Mouse (Mus musculus): ENCODE data around the gene Ubxn4.

DNA sequence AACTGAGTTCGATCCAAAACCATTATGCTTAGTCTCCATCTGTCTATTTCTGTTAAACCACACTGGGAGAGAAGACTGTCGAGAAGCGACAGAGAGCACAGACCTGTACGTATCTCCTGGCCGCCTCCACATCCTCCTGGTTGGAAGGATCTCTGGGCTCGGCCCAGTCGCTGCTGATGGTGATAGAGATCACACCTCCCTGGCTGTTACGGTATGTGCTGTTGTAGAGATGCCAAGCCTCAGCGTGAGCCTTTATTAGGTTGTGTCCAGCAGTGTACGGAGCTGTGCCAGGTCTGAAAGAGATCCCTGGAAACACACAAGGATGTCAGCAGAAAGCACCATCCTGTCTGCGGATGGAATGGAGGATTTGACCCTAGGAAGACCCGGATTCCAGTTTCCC is 49.8 kb downstream of the Ubxn4 start:
- TF ChIP-seq CTCF (IDR thresholded peaks at IDR 0.05; ENCODE audit: extremely low read depth, insufficient read depth, low read length) (no peak), POLR2A (IDR thresholded peaks at IDR 0.05; ENCODE audit: extremely low read depth, insufficient read depth, low read length) (no peak)

All from cortical plate, adult 2 months (tissue).